Mouse (Mus musculus) ES-Bruce4 (cell line): ENCODE measurements around the gene Bcl2l13. TPM values are rescaled to one million over a fixed set of nuclear protein-coding genes. Genes with fewer than 3 reads are reported as not detected.

ENCODE experiments used
- H3K27ac ChIP-seq: 2 replicates; pipeline ENCODE4 v1.5.1; 2012; ENCODE audit warnings: low read length, inconsistent platforms; ENCODE audit not compliant: insufficient read depth
- H3K27me3 ChIP-seq: 2 replicates; pipeline ENCODE4 v1.6.1; 2012; ENCODE audit warnings: mild to moderate bottlenecking, low read length, inconsistent platforms; ENCODE audit not compliant: control insufficient read depth, poor library complexity, insufficient read depth, severe bottlenecking
- H3K36me3 ChIP-seq: 2 replicates; pipeline ENCODE4 v1.6.1; 2012; ENCODE audit warnings: inconsistent platforms, mild to moderate bottlenecking, low read length, moderate library complexity; ENCODE audit not compliant: control insufficient read depth, poor library complexity, insufficient read depth, severe bottlenecking
- H3K4me1 ChIP-seq: one replicate; pipeline ENCODE4 v1.8.1; 2011; ENCODE audit warnings: low read length; ENCODE audit not compliant: control insufficient read depth, insufficient read depth
- H3K4me3 ChIP-seq: 2 replicates; pipeline ENCODE4 v1.5.1; 2011; ENCODE audit warnings: low read depth, mild to moderate bottlenecking, low read length
- H3K9ac ChIP-seq: 2 replicates; pipeline ENCODE4 v1.6.1; 2012; ENCODE audit warnings: low read depth, mild to moderate bottlenecking, inconsistent platforms; ENCODE audit not compliant: poor library complexity, severe bottlenecking
- H3K9me3 ChIP-seq: replicated peaks from 2 replicates; pipeline ENCODE4 v1.6.1; 2012; ENCODE audit warnings: mild to moderate bottlenecking, low read length, inconsistent platforms; ENCODE audit not compliant: control insufficient read depth, poor library complexity, insufficient read depth, severe bottlenecking
- CTCF ChIP-seq: IDR thresholded peaks from one replicate; pipeline ENCODE4 v1.8.1; 2011; ENCODE audit warnings: low read depth, low read length
- EP300 ChIP-seq: IDR thresholded peaks from 2 replicates; pipeline ENCODE4 v1.6.1; 2011; ENCODE audit warnings: low read depth, low read length; ENCODE audit not compliant: insufficient read depth
- POLR2A ChIP-seq: IDR thresholded peaks from one replicate; pipeline ENCODE4 v1.8.1; 2011; ENCODE audit warnings: low read length; ENCODE audit not compliant: insufficient read depth
- polyA plus RNA-seq: library from polyadenylated mRNA; stranded (reverse); fragments of >200 nt; gene quantifications from 2 replicates; pipeline ENCODE4 v1.2.4, GENCODE M21; 2011; ENCODE audit warnings: low read depth; ENCODE audit not compliant: missing spikeins, insufficient read depth, insufficient read length

Bcl2l13 gene
- polyA plus RNA-seq, 1 experiment, result 56.4 TPM

DNA sequence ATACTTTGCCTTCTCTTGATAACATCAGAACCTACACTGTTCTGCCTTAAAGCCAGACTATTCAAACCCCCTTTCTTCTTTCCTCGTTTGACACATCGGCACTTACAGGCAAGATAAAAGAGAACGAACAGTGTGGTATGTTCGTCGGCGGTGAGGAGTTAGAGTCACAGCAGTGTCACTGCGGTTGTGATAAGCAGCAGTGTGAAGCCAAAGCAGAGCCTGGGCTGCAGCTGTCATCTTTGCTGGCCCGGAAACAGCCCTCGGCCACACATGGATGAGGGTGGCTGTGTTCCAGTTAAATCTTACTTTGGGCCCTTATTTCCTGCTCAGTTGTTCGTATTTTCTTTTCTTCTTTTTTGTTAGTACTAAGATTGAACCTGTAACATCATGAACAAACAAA lies 18.4 kb downstream of the Bcl2l13 start:
- TF ChIP-seq POLR2A (no peak), CTCF (no peak), EP300 (no peak)
- no peaks in the 10 kb centered on the region for H3K4me1 ChIP-seq
- no peak overlapping the region for H3K9ac ChIP-seq
- no peaks in the 10 kb centered on the region for H3K9me3 ChIP-seq
- peaks cover 6% of the 10 kb centered on the region; the same call in 1 of the 2 replicates for H3K36me3 ChIP-seq
- H3K4me3 ChIP-seq, result no peak overlapping the region
- H3K27me3 ChIP-seq, result no peaks in the 10 kb centered on the region
- H3K27ac ChIP-seq, result no peak overlapping the region

DNA sequence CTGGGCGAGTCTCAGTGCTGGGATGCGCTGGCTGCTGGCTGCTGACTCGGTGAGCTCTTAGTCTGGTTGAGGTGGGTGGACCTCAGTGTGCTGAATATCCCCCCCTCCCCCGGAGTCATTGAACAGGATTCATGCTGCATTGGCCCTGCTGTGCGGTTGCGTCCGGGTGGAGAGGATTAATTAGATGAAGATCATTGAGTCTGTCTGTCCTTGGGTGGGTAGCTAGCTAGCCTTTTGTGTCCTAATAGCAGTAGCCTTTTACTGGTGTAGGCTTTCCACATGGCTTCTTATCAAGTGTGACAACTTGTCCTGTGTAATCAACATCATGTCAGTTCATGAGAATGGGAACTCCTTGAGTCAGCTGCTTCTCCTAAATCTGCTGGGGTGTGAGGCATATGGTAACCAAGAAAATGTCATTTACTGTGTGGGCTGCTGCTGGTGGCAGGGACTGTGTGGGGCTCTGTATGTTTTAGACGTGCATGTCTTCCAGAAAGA lies 22.3 kb downstream of the Bcl2l13 start:
- Histone ChIP-seq H3K9ac (no peak overlapping the region), H3K27me3 (no peaks in the 10 kb centered on the region), H3K27ac (no peak overlapping the region), H3K36me3 (peaks cover under 1% of the 10 kb centered on the region; the same call in 1 of the 2 replicates), H3K9me3 (no peaks in the 10 kb centered on the region), H3K4me1 (no peaks in the 10 kb centered on the region), H3K4me3 (no peak overlapping the region)
- no peak for TF ChIP-seq EP300
- TF ChIP-seq CTCF, result no peak
- TF ChIP-seq POLR2A, result no peak

DNA sequence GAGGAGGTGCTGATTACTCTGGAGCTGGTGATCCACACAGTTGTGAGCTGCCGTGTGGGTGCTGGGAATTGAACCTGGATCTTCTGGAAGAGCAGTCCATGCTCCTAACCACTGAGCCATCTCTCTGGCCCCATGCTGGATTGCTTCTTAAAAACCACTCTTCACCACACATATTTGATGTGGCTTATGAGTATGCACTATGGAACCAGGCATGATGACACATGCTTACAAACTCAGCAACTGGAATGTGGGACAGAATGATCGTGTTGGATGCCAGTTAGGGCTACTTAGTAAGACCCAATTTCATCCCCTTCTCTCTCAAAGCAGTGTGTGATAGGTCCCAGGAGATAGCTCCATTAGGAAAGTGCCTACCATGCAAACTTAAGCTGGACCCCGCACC lies 24.1 kb downstream of the Bcl2l13 start:
- Histone ChIP-seq H3K27me3 (no peaks in the 10 kb centered on the region), H3K36me3 (0 out of 2 replicates have a peak, but pooled peaks cover 2% of the 10 kb centered on the region), H3K4me3 (no peak overlapping the region), H3K9me3 (no peaks in the 10 kb centered on the region), H3K27ac (no peak overlapping the region), H3K9ac (no peak overlapping the region), H3K4me1 (no peaks in the 10 kb centered on the region)
- TF ChIP-seq POLR2A, result no peak
- TF ChIP-seq CTCF, result no peak
- no peak for TF ChIP-seq EP300

DNA sequence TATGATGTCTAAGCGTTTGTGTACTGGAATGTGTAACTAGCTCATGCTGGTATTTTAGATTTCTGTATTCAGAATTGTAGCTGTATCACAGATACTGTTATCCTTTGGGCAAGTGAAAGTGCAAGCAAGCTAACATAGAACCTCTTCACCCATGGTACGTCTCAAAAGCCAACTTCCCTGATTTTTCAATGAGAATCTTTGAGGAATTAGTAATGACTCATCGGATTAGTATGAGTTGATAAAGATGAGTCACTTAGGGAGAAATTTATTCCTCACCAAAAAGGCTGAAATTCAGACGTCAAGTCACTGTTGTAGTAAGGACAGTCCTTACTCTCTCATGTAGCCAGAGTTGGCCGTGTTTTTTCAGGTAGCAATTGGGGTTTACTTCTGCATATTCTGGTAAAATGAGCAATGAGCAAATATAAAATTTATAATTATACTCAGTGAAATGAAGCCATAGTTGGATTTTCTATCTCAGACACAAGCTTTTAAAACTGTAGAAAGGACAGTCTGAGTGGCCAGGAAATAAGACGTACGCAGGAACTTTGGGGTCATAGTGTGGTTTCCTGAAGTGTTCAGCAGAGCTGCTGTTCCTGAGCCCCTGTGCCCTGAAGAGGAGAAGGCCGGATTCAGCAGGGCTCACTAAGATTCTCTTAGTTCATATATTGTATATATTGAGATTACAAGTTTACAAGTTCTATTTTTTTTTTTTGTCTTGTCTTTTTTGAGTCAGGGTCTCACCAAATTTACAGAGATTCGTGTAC lies 30.2 kb downstream of the Bcl2l13 start:
- Histone ChIP-seq H3K4me1 (no peaks in the 10 kb centered on the region), H3K9me3 (no peaks in the 10 kb centered on the region), H3K4me3 (no peak overlapping the region), H3K27me3 (no peaks in the 10 kb centered on the region), H3K27ac (no peak overlapping the region), H3K9ac (no peak overlapping the region), H3K36me3 (peaks cover 4% of the 10 kb centered on the region)
- TF ChIP-seq EP300 (no peak), POLR2A (no peak), CTCF (no peak)

DNA sequence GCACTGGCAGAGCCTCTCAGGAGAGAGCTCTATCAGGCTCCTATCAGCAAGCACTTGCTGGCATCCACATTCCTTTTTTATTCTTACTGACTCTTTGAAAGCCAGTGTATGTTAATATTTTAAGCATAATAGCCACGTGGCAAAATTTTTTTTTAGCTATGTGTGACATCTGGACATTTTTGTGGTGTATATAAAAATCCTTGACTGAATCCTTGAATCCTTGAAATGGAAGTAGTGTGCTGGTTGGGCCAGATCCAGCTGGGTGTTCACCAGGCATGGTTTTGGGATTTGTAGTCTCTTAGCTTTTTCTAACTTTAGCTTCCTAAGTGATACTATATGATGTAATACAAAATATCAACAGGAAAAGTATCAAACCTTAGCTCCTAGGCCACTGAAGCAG lies 32.8 kb downstream of the Bcl2l13 start:
- H3K4me1 ChIP-seq, result no peaks in the 10 kb centered on the region
- H3K9me3 ChIP-seq, result no peaks in the 10 kb centered on the region
- peaks cover 3% of the 10 kb centered on the region for H3K36me3 ChIP-seq
- no peak overlapping the region for H3K27ac ChIP-seq
- TF ChIP-seq EP300 (no peak), CTCF (no peak), POLR2A (no peak)
- H3K9ac ChIP-seq, result no peak overlapping the region
- no peaks in the 10 kb centered on the region for H3K27me3 ChIP-seq
- no peak overlapping the region for H3K4me3 ChIP-seq

DNA sequence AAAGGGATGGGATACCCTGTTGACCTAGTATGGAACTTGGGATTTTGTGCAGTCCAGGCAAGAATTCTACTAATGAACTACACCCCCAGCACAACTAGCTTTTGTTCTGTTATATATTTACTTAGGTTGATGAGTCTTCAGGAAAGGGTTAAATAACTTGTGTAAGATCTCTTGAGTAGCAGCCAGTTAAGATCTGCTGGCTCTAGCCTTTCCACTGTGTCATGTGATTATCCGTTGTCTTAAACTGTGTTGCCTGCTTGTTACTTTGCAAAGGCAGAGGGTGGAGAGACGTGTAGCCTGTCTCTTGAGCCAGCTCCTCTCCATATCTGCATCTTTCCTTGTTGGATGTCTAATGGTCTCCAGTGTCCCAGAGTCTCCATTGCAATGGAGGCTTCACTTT lies 35.3 kb downstream of the Bcl2l13 start:
- H3K27me3 ChIP-seq, result no peaks in the 10 kb centered on the region
- no peaks in the 10 kb centered on the region for H3K9me3 ChIP-seq
- no peaks in the 10 kb centered on the region for H3K4me1 ChIP-seq
- H3K4me3 ChIP-seq, result no peak overlapping the region
- TF ChIP-seq POLR2A (no peak), EP300 (no peak), CTCF (no peak)
- H3K27ac ChIP-seq, result no peak overlapping the region
- H3K36me3 ChIP-seq, result no peaks in the 10 kb centered on the region; the same call in none of the 2 replicates
- H3K9ac ChIP-seq, result no peak overlapping the region
